Mouse (Mus musculus) heart, postnatal 0 days (tissue): ENCODE results near the gene Nabp2.

Source experiments
- CTCF ChIP-seq: IDR thresholded peaks from 2 replicates; pipeline ENCODE4 v1.5.1; 2016; ENCODE audit warnings: antibody characterized with exemption, control low read depth, low read depth
- EP300 ChIP-seq: IDR thresholded peaks from 2 replicates; pipeline ENCODE4 v1.6.1; 2016; ENCODE audit warnings: antibody characterized with exemption, low read depth

DNA sequence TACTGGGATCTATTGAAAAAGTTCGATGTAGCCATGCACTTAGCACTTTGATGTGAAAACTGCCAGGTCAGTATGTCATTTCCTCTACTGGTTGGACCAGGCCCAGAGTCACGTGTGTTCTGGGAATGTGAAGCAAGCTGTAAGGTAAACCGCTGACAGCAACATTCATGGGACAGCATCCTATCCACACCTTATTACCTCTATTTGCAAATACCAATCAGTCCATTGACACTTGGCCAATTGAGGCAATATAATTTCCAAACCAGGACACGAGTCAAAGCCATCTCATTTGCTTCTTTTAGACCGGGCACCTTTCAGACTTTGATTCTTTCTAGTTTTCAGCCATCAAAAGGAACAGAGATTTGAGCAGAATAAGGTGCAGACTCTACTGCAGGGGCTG, 17.8 kb upstream of the Nabp2 start:
- TF ChIP-seq CTCF, result no peak
- no peak for TF ChIP-seq EP300
